Mouse (Mus musculus) erythroblast, embryonic 14.5 days (primary cell): ENCODE data around the gene Hapln4.

Experiments
- GATA1 ChIP-seq: IDR thresholded peaks from 2 replicates; pipeline ENCODE4 v1.6.1; 2012; ENCODE audit warnings: low read length, inconsistent platforms, mixed read lengths
- TAL1 ChIP-seq: IDR thresholded peaks from 3 replicates; pipeline ENCODE4 v1.6.1; 2012; ENCODE audit warnings: low read length, inconsistent platforms, mixed read lengths

DNA sequence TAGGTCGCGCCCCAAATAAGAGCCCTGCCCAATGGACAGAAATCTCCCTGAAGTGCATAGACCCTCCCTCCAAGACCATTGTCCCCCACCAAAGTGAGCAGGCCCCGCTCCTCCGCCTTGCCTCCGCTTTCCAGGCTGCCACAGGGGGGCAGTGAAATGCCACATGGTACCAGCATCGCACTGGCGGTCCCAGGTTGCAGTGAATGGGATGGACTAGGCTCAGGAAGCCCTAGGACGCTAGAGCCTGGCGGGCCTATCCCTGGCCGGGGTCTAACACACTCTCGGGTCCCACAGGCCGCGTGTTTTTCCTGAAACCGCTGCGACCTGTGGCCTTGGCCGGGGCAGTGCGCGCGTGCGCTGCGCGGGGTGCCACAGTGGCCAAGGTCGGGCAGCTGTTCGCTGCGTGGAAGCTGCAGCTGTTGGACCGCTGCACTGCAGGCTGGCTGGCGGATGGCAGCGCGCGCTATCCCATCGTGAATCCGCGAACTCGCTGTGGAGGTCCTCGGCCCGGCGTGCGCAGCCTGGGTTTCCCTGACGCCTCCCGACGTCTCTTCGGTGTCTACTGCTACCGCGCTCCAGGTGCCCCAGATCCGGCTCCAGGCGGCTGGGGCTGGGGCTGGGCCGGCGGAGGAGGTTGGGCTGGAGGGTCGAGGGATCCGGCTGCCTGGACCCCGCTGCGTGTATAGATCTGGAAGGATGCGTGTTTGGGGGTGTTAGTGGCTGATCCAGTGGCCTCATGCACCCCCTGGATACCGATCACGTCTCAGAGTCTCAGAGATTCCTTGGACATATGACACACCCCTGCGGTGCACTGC, 4.8 kb downstream of the Hapln4 start:
- TF ChIP-seq GATA1 (no peak), TAL1 (no peak)
